Mouse (Mus musculus) left cerebral cortex, postnatal 4 days (tissue): ENCODE measurements around the gene Mfsd4b3. TPM values are rescaled to one million over a fixed set of nuclear protein-coding genes. Genes with fewer than 3 reads are reported as not detected.
A peak's percentile ranks its signal among the peaks of the same experiment; 100 is the strongest.
"Not testable (repeated sequence)": the region's sequence is repeated elsewhere in the genome, so short reads cannot be mapped to it uniquely, and the experiment has no call there.

ENCODE experiments used
- DNase-seq: peaks from one replicate; pipeline ENCODE4 v3.0.0-alpha.2; 2022
- intact Hi-C: fragments of 180-260 bp; cut with DNase I; formaldehyde crosslinking; loops from one replicate; pipeline ENCODE4 v1.15.1; 2025
- total RNA-seq, 2 experiments: library from RNA; stranded (reverse); gene quantifications; 2 replicates each; pipeline ENCODE4 v1.2.3; 2021

Gene Mfsd4b3
- total RNA-seq, 2 experiments from 2014 or later, result not detected

GRCm38 (mm10) chr10:39926616-39927139 is 33.3 kb downstream of the Mfsd4b3 start, which contains the start of gene Mfsd4b2:
Mfsd4b2 (minus strand) TSS chr10:39926923.
- peak; percentile 5 for DNase-seq
- intact Hi-C loops, result no loop called here

- intact Hi-C loops, result not testable (repeated sequence)
Measured at GRCm38 (mm10) chr10:39924556-39924955, 35.4 kb downstream of the Mfsd4b3 start.

GRCm38 (mm10) chr10:39912616-39913015 is 47.3 kb downstream of the Mfsd4b3 start:
- intact Hi-C loops, result no loop called here
- no peak for DNase-seq

More at GRCm38 (mm10) chr10:39924556-39924955, 35.4 kb downstream of the Mfsd4b3 start:
- DNase-seq, result not testable (repeated sequence)

- intact Hi-C loops, result no loop called here
- DNase-seq, result no peak
Measured at GRCm38 (mm10) chr10:39908768-39909441, 51.0 kb downstream of the Mfsd4b3 start.

- no peak for DNase-seq
- intact Hi-C loops, result no loop called here
Measured at GRCm38 (mm10) chr10:39906799-39907658, 52.9 kb downstream of the Mfsd4b3 start.

GRCm38 (mm10) chr10:39904191-39904590 is 55.8 kb downstream of the Mfsd4b3 start:
- intact Hi-C loops, result no loop called here
- DNase-seq, result no peak

GRCm38 (mm10) chr10:39898874-39899371 is 61.0 kb downstream of the Mfsd4b3 start, which contains the start of gene Mfsd4b4:
Mfsd4b4 (minus strand) TSS chr10:39899238.
- peak; percentile 83 for DNase-seq
- intact Hi-C loops, result no loop called here

Other genes starting within 250 kb of the Mfsd4b3 start
- gene Rev3l, start 228.0 kb downstream of the Mfsd4b3 start, total RNA-seq, result 100 to 1,000 TPM; 117 to 121 TPM
- 1 to 10 TPM; 6.5 to 7.7 TPM for gene Mfsd4b4, start 60.9 kb downstream of the Mfsd4b3 start, total RNA-seq
- under 1 TPM in 1 of 2 experiments, not detected in 1; 0.16 TPM for gene Mfsd4b2, start 33.2 kb downstream of the Mfsd4b3 start, total RNA-seq
- under 1 TPM in 1 of 2 experiments, not detected in 1; 0.50 TPM for gene Mfsd4b5, start 26.5 kb upstream of the Mfsd4b3 start, total RNA-seq
- gene Mfsd4b1, start 65.1 kb upstream of the Mfsd4b3 start, total RNA-seq, result 1 to 10 TPM in 1 of 2 experiments, under 1 TPM in 1; 0.44 to 1.1 TPM
- 1 to 10 TPM; 3.7 to 3.8 TPM for gene Slc16a10, start 182.1 kb upstream of the Mfsd4b3 start, total RNA-seq